Mouse (Mus musculus): ENCODE data around the gene Mtmr10. TPM values are rescaled to one million over a fixed set of nuclear protein-coding genes. Genes with fewer than 3 reads are reported as not detected.
A peak's percentile ranks its signal among the peaks of the same experiment; 100 is the strongest.

The Mtmr10 gene
- polyA plus RNA-seq, 2 experiments from 2014 or later = 4.7 to 7.4 TPM

DNA sequence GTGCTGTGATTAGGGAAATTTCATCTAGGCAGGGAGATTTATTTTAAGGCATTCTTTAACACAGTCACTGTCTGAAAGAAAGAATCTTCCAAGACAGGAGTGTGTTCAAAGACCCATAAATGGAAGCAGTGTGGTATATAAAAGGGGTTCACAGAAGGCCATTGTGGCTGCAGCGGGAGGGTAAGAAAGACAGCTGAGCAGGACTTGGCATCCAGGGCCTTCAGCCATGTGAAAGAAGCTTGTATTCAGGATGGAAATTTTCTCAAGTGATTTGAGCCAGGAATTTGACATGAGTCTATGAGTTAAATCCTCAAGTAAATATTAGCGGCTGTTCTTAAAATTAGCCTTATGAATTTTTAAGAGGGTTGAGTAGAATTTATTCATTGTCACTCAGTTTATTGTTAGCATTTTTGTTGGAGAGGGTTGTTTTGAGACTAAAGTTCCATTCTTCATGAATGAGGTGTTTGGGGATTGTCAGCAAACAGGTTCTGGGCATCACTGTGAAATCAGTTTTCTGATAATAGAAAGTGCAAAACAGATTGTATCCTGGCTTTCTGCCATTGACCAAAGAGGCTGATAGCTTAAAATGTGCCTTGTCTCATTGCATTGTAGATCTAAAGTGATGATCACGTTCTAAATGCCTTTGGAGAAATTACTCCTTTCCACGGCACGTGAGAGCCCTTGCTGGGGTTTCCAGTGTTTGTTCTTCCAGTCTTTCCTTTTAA, 9.0 kb downstream of the Mtmr10 start:
- ATAC-seq = no peak

GRCm38 (mm10) chr7:64310241-64310640, 22.8 kb downstream of the Mtmr10 start:
- no peak for ATAC-seq

- no peak for ATAC-seq
Measured at GRCm38 (mm10) chr7:64310756-64311155, 23.3 kb downstream of the Mtmr10 start.

DNA sequence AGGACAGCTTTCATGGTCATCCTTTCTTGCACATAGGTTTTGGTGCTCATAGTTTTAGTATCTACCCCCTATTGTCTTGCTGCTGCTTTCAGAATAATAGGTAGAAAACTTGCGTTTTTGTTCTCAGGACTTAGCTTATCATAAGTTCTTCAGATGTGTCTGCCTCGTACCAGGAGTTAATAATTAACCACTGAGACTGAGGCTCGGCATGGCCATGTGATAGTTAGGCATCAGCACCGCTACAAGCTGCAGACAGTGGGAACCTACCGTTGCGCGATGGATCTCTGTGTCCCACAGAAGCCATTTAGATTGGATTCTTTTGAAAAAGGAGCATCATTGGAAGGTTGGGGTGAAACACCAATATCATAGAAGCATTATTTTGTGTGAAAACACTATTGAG, 25.4 kb downstream of the Mtmr10 start:
- no peak for ATAC-seq

DNA sequence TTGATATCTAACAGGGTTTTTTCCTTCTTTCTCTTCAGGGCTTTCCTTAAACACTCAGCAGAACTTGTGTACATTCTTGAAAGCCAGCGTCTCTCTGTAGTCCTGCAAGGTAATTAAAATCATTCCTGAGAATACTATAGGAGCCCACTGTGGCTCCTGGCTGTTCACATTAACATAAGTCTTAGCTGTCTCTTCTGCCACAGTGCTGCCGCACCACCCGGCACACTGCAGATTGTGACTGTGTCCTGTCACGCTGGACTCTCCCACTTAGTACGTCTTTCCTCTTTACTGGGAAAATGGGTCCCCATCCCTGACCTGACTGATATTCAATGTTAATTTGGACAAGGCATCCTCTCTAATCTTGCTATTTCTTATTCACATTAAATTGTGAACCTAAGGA, 33.7 kb downstream of the Mtmr10 start:
- ATAC-seq = no peak

GRCm38 (mm10) chr7:64321658-64322057, 34.2 kb downstream of the Mtmr10 start:
- ATAC-seq = no peak

DNA sequence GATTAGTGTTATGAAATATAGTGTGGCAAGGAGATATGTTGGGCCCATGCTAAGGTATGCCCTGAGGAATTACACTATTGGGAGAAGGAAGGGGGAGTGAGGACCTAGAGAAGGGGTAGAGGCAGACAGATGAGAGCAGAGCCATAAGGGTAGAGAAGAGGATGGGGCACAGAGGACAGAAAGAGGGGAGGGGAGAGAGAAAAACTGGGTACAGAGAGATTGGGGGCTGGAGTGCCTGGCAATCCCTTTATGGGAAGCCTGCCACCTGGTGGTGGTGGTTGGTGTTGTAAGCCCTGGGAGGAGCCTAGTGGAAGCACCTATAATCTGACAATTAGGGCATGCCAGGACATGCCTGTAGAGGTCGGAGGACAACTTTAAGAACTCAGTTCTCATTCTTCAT, 39.4 kb downstream of the Mtmr10 start:
- ATAC-seq = peak; percentile 98

- ATAC-seq = no peak
Measured at GRCm38 (mm10) chr7:64327486-64327885, 40.0 kb downstream of the Mtmr10 start.

DNA sequence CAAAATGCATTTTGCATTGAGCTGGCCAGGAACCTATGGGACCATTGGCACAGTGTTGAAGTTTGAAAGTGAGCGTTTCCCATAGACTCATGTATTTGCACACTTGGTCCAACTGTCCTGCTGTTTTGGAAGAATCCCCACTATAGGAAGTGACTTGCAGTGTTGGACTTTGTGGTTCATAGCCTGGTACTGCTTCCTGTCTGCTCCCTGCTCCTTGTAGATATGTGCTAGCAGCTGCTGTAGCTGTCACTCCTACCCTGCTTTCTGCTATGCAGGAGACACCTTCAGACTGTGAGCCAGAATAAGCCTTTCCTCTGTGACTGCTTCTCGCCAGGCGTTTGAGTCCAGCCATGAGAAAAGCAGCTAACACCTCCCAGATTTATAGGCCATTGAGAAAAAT, 43.9 kb downstream of the Mtmr10 start:
- no peak for ATAC-seq

GRCm38 (mm10) chr7:64332686-64333085, 45.2 kb downstream of the Mtmr10 start:
- no peak for ATAC-seq

GRCm38 (mm10) chr7:64347813-64348212, 60.4 kb downstream of the Mtmr10 start:
- no peak for ATAC-seq

DNA sequence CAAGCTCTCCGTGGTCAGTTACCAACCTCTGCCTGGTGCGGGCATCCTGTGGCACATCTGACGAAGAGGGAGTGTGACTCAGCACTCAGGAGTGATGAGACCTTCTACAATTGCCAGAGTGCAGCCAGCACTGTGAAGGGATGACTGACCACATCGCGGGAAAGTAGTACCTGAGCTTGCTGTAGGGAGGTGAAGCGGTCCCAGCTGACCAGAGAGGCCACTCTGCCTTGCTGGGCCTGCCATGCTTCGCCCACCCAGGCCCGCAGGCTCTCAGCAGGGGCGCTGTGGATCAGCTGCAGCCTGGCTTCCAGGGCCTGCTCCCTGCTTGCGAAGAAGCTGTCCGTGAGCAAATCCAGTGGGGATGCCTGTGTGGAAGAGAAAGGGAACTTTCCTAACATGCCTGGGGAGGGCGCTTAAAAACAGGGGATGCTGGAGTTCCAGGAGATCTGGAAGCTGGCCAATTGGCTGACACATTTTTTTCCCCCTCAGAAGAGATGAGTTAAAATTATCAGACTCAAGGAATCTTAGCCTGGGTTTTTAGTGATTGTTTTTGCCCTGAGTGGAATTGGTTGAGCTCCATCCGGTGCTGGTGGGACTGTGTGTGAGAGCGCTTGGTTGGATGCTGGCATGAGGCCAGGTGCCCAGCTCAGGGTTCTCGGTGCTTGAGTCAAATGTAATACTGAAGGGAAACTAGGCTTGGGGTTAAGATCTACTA, 61.9 kb downstream of the Mtmr10 start:
- ATAC-seq = no peak

GRCm38 (mm10) chr7:64351087-64351486, 63.6 kb downstream of the Mtmr10 start:
- no peak for ATAC-seq

DNA sequence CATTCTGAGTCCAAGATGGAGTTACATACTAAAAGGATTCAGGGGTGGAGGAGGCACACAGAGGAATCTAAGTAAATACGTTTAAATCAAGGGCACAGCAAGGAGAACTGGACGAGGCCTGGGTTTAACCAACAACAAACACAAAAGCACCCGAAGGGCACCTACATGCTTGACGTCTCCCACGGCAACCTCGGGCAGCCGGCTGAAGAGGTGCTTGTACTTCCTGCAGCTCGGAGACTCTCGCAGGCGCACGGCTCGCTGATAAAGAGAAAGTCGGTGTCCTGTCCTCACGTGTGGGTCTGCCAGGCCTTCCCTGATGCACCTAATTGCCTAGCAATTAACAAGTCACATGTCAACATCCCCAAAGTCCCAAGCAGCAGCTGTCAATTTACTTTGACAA, 66.8 kb downstream of the Mtmr10 start:
- no peak for ATAC-seq

DNA sequence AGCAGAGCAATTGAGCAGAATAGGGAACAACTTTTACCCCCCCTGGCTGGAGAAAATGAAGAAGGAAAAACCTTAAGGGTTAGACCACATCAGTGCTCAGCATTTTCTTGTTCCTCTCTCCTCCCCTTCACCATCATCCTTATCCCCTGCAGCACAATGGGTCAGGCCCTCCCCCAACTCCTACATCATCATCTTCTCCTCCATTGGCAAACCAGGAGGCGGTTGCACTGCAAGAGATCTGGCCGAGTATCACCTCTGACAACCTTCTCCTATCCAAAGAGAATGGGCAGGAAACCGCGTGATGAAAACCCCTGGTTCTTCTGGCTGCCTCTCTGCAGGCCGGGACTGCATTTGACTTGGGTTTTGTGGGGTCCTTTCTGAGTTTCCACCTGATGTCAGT, 69.2 kb downstream of the Mtmr10 start:
- no peak for ATAC-seq

DNA sequence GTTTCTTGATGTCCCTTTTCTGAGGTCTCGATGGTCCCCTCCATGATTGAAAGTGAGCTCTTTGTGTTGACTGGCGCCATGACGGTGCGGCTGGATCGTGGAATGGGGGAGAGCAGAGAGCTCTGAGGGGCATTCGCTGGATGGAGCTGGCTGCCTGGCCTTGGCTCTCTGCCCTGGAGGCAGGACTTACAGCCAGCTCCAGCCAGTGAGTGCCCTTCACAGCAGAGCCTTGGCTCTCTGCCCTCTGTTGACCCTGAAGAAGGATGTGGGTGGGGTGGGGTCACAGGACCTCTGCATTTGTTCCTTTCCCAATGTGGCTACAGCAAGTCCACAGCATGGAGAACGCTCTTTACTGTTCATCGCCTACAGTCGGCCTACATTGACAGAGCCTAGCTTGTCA, 70.0 kb downstream of the Mtmr10 start:
- no peak for ATAC-seq

DNA sequence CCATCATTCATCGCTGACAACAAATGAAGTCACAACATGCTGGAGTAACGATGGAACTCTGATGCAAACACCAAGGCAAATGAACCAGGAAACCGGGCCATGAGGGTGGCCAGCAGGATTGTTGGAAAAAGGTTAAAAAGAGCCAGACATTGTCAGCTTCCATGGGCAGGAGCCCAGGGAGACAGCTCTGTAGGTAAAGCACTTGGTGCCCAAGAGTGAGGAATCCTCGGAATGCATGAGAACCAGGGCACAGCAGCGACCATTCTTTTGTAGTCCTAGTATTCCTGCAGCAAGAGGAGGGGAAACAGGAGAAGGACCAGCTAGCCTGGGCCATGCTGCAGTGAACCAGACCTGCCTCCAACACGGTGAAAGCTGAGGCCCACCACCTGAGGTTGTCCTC, 71.2 kb downstream of the Mtmr10 start:
- ATAC-seq = no peak

DNA sequence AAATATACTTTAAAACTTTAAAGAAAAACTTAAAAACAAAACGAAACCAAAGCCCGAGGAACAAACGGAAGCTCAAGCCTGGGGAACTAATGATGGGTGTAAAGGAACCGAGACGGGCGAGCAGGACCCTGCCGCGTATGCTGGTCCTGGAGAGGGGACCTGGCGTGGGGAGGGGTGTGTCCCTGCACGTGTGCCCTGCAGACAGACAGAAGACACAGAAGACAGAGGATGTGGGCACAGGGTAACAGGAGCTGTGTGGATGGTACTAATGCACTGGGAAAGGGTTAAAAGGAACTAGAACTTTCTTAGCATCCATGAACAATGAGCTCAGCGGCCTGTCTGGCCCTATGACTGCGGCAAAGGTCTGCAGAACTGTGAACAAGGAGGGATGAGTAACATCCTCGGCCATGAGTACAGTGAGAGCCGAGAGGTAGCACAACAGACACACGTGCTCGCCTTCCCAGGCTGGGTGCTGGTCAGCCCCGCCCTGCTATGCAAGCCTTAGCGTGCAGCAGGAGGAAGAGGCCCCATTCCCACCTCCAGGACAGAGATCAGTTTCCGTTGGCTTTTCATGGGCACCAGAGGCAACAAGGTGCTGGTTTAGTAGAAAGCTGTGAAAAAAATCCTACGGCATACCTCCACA, 72.6 kb downstream of the Mtmr10 start:
- no peak for ATAC-seq

DNA sequence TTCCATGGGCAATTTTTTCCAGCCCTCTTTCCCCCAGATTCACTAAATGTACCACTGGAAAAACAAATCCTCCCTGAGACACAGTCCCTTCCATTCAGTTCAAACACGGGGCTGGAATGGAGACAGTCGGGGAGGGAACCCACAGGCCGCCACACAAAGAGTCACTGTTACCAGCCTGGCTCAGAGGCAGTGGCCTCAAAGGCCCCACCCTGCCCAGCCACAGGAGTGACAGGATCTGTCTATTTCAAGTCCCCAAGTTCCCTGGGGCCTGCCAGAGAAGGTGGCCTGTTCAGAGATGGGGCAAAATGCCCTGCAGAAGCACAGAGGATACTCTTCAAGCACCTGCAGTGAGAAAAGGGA, 73.1 kb downstream of the Mtmr10 start:
- ATAC-seq = no peak

- no peak for ATAC-seq
Measured at GRCm38 (mm10) chr7:64365863-64366262, 78.4 kb downstream of the Mtmr10 start.

DNA sequence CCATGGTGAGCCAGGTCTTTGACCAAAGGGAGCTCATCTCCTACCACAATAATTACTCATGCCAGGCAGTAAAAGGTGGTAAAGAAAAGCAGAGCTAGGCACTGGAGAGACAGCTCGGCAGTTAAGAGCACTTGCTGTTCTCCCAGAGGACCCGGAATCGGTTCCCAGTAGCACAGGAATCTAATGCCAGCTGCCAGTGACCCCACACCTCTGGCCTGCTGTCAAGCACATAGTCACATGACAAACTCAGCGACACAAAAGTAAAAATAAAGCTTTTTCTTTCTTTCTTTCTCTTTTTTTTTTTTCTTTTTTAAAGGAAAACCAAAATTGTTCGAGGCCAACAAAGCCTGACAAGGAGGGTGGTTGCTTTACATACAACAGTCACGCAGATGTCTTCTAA, 82.4 kb downstream of the Mtmr10 start:
- ATAC-seq = no peak

DNA sequence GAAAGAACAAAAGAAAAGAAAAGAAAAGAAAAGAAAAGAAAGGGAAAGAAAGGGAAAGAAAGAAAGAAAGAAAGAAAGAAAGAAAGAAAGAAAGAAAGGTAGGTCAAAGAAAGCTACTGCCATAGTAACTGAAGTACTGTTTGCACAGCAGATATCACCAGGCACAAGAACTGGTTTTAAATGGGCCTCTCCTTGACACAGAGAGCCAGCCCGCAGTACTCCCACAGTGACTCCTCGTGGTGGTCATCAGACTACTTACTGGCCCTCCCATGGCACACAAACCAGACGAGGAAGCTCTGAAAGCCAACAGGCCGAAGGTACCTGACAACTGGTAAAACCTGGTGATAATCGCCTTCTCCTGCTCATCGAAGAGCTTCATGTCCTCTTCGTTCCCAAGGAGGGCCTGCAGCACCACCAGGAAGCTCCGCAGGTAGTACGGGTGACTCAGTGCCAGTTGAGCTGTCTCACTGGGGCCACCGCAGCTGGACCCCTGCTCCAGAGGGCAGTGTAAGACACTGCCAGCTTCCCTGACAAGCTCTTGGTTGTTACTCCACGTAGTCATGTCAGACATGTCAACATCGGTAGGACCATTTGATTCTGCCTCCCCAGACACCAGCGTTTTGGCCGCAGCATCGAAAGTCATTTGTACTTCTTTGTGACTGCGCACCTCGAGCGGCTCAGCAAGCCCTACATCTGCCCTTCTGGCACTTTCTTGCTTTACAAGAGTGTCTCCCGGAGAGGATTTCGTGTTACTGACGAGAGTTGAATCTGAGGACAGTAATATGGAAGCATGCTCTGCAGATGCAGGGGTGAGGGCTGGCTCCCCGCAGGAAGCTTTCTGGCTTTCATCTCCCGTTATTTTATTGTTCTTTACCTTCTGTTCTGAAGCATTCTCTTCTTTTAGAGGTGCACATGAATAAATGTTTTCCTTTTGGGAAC, 84.8 kb downstream of the Mtmr10 start:
- no peak for ATAC-seq
